Mouse (Mus musculus): ENCODE results near the gene Adgrb3.
"Not testable (repeated sequence)": the region's sequence is repeated elsewhere in the genome, so short reads cannot be mapped to it uniquely, and the experiment has no call there.

The Adgrb3 gene

DNA sequence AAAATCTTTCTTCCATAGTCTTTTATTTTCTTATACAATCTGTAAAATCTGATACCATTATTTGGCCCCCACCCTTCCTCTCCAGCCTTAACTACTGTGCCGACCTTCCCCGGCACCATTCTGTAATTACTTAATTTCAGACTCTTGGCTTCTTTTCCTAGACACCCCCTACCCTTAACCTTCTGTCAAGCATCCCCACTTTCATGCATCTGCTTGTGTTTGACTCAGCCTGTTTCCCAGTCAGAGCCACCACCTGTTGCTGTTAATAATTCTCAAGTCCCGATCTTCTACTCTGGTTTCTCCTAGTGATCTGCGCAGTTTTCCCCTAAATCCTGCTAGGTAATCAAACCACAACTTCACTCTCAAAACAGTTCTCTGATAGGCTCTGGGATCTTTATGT is 83.9 kb downstream of the Adgrb3 start:
- DNase-seq (ENCODE audit: inconsistent ontology term): no peak

- no peak for DNase-seq (ENCODE audit: inconsistent ontology term)
These were observed 84.8 kb downstream of the Adgrb3 start for GRCm38 (mm10) chr1:25744736-25745135.

DNA sequence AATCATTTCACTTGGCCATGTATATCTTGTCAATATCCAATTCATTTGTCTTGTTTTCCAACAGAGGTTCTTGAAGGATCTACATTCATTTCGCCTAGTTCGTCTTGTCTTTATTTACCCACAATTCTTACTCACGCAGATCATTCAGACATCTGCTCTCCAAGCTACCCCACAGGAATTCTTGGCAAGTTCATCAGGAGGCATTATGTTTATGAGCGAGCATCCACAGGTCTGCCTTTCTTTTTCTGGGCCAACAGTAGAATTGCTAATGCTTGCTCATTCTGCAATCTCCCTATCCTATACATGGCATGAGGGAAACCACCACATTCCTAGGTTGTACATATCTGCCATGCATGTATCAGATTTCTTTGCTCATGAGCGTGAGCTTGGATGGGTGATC is 99.7 kb downstream of the Adgrb3 start:
- no peak for DNase-seq (ENCODE audit: inconsistent ontology term)

DNA sequence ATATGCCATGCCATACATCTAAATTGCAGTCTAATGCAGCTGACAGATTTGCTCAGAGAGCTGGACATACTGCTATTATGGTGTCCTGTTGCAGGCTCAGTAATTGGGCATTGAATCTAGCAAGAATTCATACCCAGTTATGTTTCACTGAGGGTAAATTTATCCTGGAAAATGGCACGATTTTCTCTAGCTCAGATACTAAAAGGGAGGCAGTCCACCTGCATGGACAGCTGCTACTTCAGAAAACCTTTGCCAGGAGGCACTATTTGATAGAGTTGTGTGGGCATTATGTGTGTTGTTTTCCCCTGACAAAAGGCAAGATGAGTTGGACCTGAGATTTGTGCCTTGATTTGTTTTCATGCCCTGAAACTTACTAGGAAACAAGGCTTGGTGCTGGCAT is 118.0 kb downstream of the Adgrb3 start:
- no peak for DNase-seq (ENCODE audit: inconsistent ontology term)

GRCm38 (mm10) chr1:25706299-25706698 is 123.2 kb downstream of the Adgrb3 start:
- no peak for DNase-seq (ENCODE audit: inconsistent ontology term)

- no peak for DNase-seq (ENCODE audit: inconsistent ontology term)
These were observed 130.7 kb downstream of the Adgrb3 start for GRCm38 (mm10) chr1:25698702-25699250.

- DNase-seq (ENCODE audit: inconsistent ontology term): no peak
These were observed 132.3 kb downstream of the Adgrb3 start for GRCm38 (mm10) chr1:25697179-25697578.

GRCm38 (mm10) chr1:25696771-25697170 is 132.7 kb downstream of the Adgrb3 start:
- DNase-seq (ENCODE audit: inconsistent ontology term): no peak

DNA sequence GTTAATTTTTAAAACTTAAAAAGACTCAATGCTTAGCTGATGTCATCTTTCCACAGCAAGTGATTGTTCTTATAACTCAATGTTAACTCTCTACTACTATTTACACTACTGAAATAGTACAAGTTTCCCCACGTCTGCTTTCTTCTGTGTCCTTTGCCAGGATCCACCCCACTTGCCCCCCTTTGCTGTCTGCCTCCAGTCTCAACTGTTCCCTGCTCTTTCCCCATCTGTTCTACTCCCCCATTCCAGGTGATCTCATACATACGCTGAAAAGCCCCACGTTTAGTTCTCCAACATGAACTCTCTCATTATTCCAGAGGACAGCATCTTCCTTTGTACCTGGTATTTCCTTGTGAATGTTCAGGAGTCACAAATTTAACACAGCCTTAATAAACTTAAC is 147.4 kb downstream of the Adgrb3 start:
- DNase-seq (ENCODE audit: inconsistent ontology term): no peak

GRCm38 (mm10) chr1:25679656-25680055 is 149.9 kb downstream of the Adgrb3 start:
- DNase-seq (ENCODE audit: inconsistent ontology term): no peak

DNA sequence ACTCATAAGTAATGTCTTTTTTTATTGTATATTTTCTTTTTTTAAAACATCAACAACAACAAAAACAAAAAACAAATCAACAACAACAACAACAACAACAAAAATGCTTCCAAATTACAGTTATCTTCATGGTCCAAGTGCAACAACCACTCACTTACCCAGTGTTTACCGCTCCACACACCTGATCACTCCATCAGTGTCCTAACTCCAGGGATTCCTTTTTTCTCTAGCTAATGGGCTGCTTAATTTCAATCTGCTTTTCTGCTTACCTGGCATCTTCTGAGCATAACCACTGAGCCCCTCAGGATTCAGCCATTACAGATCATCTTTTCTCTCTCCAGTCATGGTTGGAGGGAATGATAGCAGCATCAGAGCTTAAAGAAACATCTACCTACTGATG is 176.8 kb downstream of the Adgrb3 start:
- DNase-seq (ENCODE audit: inconsistent ontology term): no peak

DNA sequence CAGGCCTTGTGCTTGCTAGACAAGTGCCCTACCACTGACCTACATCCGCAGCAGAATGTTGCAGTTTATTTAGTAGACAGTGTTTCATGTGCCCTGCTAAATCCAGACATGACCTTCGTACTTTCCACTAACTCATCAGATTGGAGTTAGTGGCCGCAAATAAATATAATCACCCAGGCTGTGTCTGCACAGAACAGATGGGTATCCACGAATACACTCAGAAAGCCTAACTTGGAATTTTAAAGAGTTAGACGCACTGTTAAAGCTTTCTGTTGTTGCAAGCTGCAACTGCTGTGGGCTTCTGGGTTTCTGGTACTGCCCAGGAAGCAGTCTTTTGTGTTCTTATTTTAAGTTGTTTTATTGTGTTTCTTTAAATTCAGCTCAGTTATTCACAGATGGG is 185.3 kb downstream of the Adgrb3 start:
- DNase-seq (ENCODE audit: inconsistent ontology term): no peak

DNA sequence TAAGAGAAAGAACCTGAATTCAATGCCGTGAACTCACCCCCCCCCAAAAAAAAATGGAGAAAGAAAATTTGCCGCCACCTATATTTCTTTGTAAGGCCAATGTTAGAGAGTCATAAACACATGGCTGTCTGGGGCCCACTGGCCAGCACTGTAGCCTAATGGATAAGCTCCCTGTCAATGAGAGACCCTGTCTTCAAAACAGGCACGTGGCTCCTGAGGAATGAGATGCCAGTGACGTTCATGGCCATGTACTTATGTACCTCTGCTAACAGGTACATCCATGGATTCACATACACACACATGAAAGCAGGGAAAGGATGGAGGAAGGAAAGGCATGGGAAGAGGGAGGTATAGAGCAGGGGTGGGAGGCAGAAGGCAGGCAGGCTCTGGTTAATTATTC is 208.0 kb downstream of the Adgrb3 start:
- DNase-seq (ENCODE audit: inconsistent ontology term): no peak

- no peak for DNase-seq (ENCODE audit: inconsistent ontology term)
These were observed 212.6 kb downstream of the Adgrb3 start for GRCm38 (mm10) chr1:25616954-25617353.

- DNase-seq (ENCODE audit: inconsistent ontology term): not testable (repeated sequence)
These were observed 218.7 kb downstream of the Adgrb3 start for GRCm38 (mm10) chr1:25610776-25611175.

DNA sequence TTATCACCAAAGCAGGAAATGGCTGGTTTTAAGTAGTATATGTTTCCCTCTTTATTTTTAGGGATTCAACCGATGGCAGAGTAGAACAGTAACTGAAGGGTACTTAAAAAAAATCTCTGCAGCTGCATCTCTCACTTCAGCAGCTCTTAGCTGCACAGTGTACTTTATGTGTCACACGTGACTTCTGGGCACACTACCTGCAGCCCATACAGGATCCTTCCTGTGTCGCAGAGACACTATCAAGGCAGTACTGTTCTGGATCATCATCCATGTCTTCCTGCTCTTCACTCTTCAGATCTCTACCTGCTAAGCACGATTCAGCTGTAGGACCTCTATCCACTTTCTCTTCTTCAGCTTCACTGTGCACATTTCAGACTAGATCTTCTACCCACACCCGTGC is 230.6 kb downstream of the Adgrb3 start:
- no peak for DNase-seq (ENCODE audit: inconsistent ontology term)

DNA sequence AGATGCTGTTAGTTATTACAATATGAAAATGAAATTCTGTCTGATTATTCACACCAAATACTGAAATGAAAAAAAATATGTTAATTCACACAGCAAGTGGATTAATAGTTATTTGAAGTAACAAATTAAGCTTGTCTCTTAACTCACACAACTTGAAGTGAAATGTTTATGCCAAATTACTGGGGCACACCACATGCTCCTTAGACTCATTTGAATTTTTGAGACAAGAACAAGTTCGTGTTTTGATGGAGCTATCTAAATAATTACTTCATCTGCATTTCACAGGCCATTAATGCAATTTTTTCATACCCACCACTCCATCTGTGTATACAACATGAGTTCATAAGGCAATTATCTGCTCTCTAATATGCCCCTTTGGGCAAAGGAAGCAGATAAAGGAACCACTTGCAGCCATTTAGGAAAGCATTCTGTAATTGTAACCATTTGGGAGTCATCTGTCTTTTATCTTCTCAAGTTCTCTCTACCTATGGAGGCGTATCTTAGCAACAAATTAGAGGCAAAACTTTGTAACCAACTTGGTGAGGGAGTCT is 240.9 kb downstream of the Adgrb3 start:
- no peak for DNase-seq (ENCODE audit: inconsistent ontology term)

DNA sequence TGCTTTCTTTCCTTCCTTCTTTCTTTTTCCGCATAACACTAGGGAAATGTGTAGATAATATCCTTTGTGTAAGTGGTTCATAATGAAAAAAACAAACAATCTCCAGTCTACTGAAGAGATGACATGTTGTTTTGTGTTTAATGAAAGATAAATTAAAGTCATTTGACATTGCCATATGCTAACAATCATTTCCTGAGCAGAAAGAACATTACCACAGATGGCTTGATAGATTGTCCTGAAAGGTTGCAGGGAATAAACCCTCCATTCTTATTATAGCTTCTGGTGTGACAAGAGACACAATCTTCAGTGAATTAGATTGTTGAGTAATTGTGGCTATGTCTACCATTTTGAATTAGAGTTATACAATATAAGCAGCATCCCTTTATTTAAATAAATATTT is 247.8 kb downstream of the Adgrb3 start:
- no peak for DNase-seq (ENCODE audit: inconsistent ontology term)

DNA sequence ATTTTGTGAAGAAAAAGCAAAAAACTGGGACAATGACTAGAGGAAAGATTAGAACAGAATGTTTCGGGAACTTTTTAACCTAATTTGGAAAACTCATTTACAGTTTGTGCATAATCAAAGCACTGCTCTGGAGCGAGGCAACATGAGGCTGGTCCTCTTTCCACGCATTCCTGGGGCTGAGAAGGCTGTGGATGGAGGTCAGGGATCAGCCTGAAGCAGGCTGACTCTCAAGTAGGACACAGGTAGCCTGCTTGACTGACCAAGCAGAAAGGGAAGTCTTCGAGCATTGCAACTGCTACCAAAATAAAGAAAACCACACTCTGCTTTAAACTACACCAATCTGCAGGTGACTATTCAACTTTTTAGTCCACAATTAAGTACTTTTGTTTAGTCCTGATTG is 251.7 kb downstream of the Adgrb3 start:
- DNase-seq (ENCODE audit: inconsistent ontology term): no peak

- no peak for DNase-seq (ENCODE audit: inconsistent ontology term)
These were observed 252.9 kb downstream of the Adgrb3 start for GRCm38 (mm10) chr1:25576598-25576997.

DNA sequence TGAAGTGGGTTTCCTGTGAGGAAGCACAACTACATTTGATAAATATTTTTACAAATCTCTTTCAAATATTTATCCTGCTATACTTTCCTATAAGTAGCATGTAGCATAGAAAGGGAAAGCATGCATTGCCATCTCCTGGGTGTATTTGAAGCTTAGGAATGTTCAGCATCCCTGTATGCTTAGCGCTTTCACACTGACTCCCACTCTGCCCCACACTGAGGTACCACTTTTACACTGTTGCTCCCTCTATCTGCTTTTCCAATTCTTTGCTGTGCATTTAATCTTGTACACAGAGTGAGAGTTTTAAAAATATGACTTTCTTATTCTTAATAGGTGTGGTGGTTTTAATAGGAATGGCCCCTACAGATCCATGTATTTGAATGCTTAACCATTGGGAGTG is 261.4 kb downstream of the Adgrb3 start:
- DNase-seq (ENCODE audit: inconsistent ontology term): no peak

DNA sequence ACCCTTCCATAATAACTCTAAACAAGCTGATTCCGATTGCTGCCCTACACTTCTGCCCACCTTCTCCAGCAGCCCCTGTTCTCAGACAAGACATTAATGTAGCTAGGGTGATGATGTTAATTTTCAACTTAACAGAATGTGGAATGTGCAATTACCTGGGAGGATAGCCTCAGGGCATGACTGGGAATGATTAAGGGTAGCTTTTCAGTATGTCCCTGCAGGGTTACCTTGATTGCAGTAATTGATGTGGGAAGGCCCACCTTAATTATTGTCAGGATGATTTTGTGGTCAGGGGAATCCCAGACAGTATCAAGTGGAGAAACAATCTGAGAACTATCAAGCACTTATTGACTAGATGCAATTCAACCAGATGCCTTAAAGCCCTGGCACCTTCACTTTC is 283.4 kb downstream of the Adgrb3 start:
- no peak for DNase-seq (ENCODE audit: inconsistent ontology term)

GRCm38 (mm10) chr1:25543915-25544314 is 285.6 kb downstream of the Adgrb3 start:
- no peak for DNase-seq (ENCODE audit: inconsistent ontology term)

DNA sequence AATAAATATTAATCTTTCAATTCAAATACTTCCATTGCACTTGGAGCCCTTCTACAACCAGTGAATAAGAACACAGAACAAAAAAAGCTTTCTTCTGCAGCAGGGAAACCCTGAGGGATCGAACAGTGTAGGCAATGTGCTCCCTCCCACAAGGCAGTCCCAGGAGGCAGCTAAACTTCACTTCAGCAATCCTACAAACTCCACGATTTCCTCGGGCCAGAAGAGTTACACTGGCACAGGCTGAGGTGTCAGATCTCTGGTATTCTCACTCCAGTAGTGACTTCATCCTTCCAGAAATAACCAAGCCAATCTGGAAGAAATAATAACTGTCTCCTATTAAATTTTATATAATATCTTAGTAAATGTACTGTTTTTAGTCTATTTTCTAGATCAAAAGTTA is 286.6 kb downstream of the Adgrb3 start:
- no peak for DNase-seq (ENCODE audit: inconsistent ontology term)
